Mouse (Mus musculus) embryo, embryonic 11 days (tissue): ENCODE data around the gene Aldh1a3.

Source experiments
- DNase-seq: peaks from one replicate; pipeline ENCODE4 v3.0.0-alpha.2; 2015

Aldh1a3 gene

DNA sequence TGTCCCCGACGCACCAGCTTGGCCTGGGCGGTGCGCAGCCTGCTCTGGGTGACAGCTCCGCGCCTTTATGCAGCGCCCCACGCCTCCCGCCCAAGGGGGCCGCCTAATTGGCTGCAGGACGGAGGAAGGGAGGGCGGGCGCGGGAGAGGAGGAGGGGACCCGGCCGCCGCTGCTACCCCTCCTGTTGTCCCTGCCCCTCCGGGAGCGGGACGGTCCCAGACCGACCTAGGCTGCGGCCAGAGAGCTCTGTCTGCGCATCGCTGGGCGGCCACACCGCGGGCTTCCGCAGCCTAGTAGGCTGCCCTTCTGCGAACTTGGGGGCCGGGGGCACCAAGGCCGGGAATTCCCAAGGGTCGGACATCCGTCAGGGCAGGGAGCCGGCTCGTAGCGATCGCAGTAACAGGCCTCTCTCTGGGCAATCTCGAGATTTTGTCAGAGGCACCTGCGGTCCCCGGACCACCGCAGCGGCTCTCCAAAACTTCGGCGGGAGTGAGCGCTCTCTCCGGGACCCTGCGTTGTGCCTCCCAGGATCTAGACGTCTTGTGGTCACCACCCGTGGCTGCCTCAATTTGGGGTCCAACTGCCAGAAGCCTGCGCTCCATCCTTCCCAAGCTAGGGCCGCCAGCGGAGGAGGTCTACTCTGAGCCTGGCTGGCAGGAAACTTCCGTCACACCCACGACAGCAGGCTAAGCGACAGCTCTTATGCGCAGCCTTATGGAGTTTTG is at the start of gene Aldh1a3:
Gene Aldh1a3, minus strand, starts transcription at position 81 of the 725 bp plus-strand sequence.
- peak; percentile 73 for DNase-seq

- no peak for DNase-seq
These were observed 49.0 kb upstream of the Aldh1a3 start for GRCm38 (mm10) chr7:66476289-66476688.

GRCm38 (mm10) chr7:66471641-66472216 is 44.4 kb upstream of the Aldh1a3 start:
- no peak for DNase-seq

DNA sequence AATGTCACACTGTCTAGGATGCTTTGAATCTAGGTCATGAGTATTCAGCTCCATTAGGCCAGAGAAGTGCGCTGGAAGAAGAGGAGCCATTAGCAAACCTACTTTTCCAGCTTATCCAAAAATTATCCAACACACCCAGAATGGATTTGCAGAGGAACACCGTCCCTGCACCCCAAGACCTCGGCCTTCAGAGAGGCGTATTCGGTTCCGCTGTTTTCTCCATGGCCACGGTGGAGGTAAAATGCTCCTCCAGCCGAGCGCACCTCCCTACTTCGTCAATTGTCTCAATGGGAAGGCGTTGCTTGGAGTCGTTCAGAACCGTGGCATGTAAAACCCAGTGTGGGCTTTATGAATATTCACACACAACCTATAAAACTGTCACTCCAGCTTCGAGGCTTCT is 39.3 kb upstream of the Aldh1a3 start:
- DNase-seq, result no peak

DNA sequence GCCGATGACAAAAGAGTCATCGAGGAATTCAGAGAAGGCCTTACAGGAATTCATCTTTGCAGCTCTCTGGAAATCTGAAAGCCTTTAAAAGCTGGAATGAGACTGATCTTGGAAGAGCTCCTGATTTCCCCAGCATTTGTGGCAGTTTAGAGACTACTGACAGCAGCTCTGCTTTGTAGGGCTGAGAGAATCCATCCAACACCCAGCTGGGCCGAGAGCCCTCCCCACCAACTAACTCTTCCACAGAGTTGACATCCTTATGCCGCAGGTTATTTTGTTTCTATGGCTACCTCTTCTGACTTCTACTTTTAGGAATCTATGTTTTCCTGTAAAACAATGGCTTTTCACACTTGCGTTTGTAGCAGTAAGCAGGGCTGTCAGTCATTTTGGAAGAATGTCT is 37.9 kb upstream of the Aldh1a3 start:
- no peak for DNase-seq

DNA sequence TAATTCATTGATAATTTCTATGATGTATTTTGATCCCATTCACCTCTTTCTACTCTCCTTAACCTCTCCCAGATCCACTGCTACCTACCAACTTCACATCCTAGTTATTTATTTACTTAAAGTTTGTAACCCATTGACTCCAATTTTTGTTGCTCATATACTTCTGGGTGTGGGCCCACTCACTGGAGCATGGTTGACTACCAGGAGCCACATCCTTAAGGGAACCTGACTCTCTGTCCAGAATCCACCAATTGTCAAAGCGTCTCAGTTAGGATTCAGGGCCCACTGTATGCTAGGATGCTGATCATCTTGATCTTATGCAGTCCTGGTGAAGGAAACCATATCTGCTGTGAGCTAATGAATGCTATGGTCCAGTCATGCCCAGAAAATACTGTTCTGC is 35.8 kb upstream of the Aldh1a3 start:
- no peak for DNase-seq

DNA sequence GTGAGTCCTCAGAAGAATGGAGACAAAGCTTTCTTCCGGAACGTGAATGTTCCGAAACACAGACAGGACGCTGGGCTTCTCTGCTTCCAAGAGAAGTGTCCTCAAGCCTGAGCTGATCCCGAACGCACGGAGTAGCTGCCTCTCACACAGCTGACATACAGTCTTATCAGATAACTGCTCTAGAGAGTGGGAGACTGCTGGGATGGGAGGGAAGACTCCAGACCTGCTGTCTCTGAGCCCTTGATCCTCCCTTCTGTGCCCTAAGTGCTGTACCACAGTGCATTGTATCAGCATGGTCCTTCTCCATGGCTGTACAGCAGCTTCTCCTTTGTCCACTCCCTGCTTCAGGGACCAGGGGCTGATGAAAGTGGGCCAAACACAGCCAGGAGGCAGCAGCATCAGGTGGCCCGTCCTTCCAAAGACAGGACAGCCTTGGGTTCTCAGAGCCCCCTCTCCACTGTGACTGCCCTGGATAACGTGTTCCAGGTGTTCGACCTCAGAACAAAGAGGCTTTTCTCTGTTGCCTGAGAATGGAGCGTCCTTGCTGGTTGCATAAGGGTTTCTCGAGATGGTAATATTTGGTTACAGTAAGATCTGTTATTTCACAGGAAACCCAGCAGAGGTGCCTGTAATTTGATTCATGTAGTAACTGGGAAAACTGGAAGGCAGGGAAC is 24.4 kb upstream of the Aldh1a3 start:
- peak; percentile 55 for DNase-seq

DNA sequence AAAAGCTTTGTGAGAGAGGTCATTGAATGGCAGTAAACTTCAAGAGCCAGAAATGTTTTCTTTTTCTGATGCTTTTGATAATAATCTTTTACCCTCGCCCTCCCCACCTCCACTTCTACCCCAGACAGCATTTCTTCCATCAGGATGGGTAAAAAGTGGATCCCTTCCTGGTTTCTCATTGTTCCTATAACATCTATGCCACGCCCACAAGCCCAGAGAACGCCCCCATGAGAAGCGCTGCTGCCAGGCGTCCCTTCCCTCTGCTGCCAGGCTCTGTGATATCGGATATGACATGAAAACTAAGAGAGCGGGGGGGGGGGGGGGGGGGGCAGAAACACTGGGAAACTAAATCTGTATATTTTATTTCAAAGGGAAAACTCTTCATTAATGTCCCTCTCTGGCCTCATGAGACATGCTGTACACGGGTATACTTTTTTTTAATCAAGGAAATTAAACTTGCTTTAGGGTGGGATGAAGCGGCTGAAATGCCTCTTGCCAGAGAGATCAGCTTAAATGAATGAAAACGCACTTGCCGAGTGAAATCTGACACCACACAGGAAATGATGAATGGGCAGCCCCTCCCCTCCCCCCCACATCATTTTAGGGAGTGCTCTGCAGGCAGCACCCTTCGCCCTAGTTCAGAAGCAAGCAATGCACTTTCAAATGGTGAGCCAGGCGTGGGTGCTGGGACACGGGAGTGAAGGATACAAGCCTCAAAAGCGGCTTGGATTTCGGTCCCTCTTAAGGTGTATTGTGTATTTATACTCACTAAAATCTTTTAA is 22.8 kb upstream of the Aldh1a3 start:
- peak; percentile 89 for DNase-seq

- DNase-seq, result no peak
These were observed 21.6 kb upstream of the Aldh1a3 start for GRCm38 (mm10) chr7:66448786-66449540.

DNA sequence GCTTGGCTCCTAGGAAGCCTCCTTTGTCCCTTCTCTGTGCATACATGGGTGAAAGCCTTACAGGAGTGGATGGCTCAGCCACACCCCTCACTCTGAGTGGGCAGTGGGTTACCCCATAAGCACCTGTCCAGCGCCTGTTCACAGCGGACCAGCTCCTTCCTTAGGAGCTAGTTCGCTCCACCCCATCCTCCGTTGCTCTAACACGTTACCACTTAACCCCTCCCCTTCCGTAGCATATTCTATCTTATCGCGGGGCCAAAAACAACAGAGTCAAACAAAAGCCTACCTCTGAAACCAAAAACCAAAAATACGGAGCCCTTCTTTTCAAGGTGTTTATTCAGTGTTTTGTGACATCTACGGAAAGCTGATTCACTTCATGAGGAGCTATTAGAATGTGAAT is 21.0 kb upstream of the Aldh1a3 start:
- no peak for DNase-seq

DNA sequence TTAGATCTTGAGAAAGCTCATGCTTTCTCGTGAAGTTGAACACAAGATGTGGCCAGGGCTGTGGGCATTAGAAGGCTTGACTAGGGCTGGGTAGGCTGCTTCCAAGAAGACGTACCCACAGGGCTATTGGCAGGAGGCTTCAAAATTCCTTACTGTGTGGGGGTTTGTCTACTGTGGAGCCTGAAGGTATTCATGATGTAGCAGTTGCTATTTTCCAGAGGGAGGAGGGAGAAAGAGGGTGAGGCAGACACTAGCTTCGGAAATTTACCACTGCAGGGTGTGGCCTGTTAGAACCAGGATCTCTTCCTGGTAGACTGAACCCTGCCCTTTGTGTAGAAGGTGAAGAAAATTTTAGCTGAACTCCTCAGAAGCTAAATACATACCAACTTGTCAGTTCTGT is 19.5 kb upstream of the Aldh1a3 start:
- DNase-seq, result no peak

GRCm38 (mm10) chr7:66445117-66445905 is 18.0 kb upstream of the Aldh1a3 start:
- DNase-seq, result no peak

GRCm38 (mm10) chr7:66444706-66445105 is 17.4 kb upstream of the Aldh1a3 start:
- no peak for DNase-seq

DNA sequence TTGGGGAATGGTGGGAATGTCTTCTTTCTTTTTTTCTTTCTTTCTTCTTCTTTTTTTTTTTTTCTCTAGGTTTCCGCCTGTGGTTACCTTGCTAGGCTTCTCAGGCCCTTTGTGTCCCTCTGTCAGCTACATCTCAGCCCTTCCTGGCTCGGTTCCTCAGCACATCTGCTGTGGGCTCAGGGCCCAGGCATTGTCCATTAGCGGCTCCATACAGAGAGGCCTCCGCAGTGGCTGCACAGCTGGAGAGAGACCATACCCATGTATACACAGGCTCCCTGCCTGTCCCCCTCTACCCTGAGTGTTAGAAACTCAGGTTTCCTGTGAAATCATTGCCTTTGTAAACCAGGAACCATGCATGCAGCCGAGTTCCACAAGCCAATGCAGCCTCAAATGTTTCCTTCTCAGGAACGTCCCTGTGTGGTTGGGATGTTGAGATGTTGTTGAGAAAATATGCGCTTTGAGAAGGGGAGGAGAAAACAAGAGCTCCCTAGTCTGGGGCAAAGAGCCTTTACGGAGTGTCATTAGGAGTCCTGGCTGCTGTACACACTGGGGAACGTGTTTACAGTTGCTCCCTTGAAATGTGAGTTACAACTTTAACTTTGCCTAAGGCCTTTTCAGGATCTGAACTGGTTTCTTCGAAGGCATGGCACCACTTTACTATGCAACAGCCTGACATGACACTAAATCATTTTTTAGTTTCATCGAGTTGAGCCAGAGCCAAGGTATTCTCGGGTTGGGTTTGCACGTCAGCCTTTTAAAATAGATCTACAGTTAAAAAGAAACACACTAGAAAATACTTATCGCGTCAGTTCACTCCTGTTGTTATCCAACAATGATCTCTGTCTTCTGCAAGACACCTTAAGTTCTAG is 15.4 kb upstream of the Aldh1a3 start:
- no peak for DNase-seq

DNA sequence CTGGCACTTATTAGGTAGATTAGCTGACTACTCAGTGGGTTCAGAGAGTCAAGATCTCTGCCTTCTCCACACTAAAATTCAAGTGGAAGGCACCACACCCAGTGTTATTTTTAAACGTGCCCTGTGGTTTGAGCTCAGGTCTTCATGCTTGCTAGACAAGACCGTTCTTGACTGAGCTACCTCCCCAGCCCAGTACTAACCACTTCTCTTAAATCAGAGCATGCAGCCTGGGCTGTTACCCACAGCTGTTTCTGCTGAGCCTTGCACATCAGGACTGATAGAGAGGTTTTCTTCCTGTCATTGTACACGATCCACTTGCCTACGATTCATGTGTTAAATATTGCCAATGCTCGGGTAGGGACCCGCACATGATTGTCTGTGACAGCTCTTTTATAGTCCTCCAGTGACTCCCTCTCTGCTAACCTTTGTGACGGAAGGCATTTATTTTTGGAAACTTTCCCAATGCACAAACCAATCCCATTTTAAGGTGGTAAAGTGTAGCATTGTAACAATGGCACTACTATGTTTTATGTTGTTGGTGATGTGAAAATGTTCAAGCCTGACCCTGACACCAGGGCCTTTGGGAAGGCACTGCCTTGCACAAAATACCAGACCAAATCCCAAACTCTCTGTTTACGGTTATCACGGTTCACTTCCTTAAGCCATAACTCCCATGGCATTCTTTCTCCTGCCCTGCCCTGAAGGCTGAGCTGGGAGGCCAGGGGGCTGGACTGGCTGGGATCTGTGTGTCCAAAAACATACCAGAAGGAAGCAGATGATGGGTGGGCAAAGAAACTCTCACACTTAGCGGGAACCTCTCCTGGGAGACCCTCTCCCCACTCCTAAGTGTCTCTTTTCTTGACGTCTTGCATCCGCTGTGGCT is 11.7 kb upstream of the Aldh1a3 start:
- no peak for DNase-seq

DNA sequence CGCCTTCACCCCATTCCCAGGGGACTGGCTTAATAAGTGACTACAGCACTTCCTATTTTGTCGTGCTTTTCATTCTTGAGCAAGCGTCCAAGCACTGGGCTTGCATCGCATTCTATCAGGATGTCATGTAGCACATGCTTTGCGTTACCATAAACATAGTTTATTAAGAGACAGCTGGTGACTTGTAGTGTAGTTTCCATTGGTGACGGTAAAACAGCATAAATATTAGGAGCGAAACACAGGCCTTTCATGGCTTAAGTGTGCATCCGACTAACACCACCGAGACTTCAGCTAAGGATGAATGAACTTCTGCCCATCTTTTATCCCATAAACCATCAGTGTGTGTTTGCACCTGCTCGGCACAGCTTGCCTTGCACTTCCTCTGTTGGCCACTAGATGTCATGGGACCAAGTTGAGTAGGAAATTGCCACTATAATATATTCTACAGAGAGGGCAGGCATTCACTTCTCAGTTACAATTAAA is 7.2 kb upstream of the Aldh1a3 start:
- DNase-seq, result peak; percentile 71

GRCm38 (mm10) chr7:66427053-66427436 is 272 bp downstream of the Aldh1a3 start:
- no peak for DNase-seq

GRCm38 (mm10) chr7:66421903-66422302 is 5.4 kb downstream of the Aldh1a3 start:
- DNase-seq, result no peak

- DNase-seq, result no peak
These were observed 8.3 kb downstream of the Aldh1a3 start for GRCm38 (mm10) chr7:66418981-66419380.

- DNase-seq, result no peak
These were observed 10.5 kb downstream of the Aldh1a3 start for GRCm38 (mm10) chr7:66416829-66417228.
